Mouse (Mus musculus) midbrain, embryonic 16.5 days (tissue): Measurements from ENCODE around the gene Pold2. TPM values are rescaled to one million over a fixed set of nuclear protein-coding genes. Genes with fewer than 3 reads are reported as not detected.

Source experiments
- ATAC-seq: fragments of 200-750 bp; cut with Nextera tagmentation; 2 replicates; pipeline ENCODE4 v1.8.0; 2017; ENCODE audit warnings: moderate TSS enrichment
- H3K27ac ChIP-seq: fragments of 300-500 bp; sonication (generic); 2 replicates; pipeline ENCODE4 v1.5.1; 2014; ENCODE audit warnings: mild to moderate bottlenecking, low read length, mixed read lengths
- H3K27me3 ChIP-seq: fragments of 300-500 bp; sonication (generic); 2 replicates; pipeline ENCODE4 v1.6.1; 2014; ENCODE audit warnings: low read depth, low read length, mixed read lengths; ENCODE audit not compliant: control insufficient read depth, insufficient read depth
- H3K36me3 ChIP-seq: fragments of 300-500 bp; sonication (generic); 2 replicates; pipeline ENCODE4 v1.6.1; 2014; ENCODE audit warnings: mild to moderate bottlenecking, low read length, moderate library complexity, mixed read lengths; ENCODE audit not compliant: control insufficient read depth, insufficient read depth
- H3K4me1 ChIP-seq: fragments of 300-500 bp; sonication (generic); 2 replicates; pipeline ENCODE4 v1.6.1; 2014; ENCODE audit warnings: mild to moderate bottlenecking, low read length, mixed read lengths; ENCODE audit not compliant: control insufficient read depth, insufficient read depth
- H3K4me2 ChIP-seq: fragments of 300-500 bp; sonication (generic); 2 replicates; pipeline ENCODE4 v1.6.1; 2014; ENCODE audit warnings: mild to moderate bottlenecking, low read length, mixed read lengths
- H3K4me3 ChIP-seq: fragments of 300-500 bp; sonication (generic); 2 replicates; pipeline ENCODE4 v1.5.1; 2014; ENCODE audit warnings: low read depth, mild to moderate bottlenecking, low read length, moderate library complexity, mixed read lengths
- H3K9ac ChIP-seq: fragments of 300-500 bp; sonication (generic); 2 replicates; pipeline ENCODE4 v1.6.1; 2014; ENCODE audit warnings: low read depth, low read length, mixed read lengths
- H3K9me3 ChIP-seq: fragments of 300-500 bp; sonication (generic); replicated peaks from 2 replicates; pipeline ENCODE4 v1.6.1; 2014; ENCODE audit warnings: mild to moderate bottlenecking, low read length, mixed read lengths; ENCODE audit not compliant: control insufficient read depth, poor library complexity, severe bottlenecking
- WGBS: fragments of 180-500 bp; shearing (Covaris S2); extraction: QIAGEN DNeasy Blood & Tissue Kit; methylation state at CpG from one replicate; pipeline ENCODE4 v1.1.7; 2014; 5-methylcytosine and 5-hydroxymethylcytosine counted together
- polyA plus RNA-seq: library from polyadenylated mRNA; unstranded; fragments of >200 nt; fragmentation: Nextera tagmentation; extraction: Ambion mirVana; gene quantifications from 2 replicates; pipeline ENCODE4 v1.2.1, GENCODE M21; 2015

Gene Pold2
- polyA plus RNA-seq, 1 experiment from 2014 or later, result 57.4 TPM

DNA sequence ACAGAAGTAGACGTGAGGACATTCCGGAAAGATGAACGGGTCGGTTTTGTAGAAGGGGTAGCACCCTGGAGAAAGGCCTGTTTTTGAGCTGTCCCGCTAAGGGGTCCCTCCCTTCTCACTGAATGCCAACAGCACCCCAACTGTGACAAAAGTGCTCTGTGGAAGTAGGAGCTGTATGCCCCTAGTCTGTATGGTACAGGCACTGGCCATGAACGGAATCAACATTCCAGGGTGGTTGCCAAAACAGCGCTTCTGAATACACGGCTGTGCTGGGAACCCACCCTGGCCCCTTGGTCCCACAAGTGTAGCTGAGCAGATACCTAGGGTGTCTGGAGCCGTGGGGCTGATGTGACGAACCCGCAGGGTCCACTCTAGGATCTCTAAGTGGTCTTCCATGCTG lies 5.4 kb downstream of the Pold2 start:
- WGBS, result 95% methylated on average over 11 of the region's 11 CpGs
- Histone ChIP-seq H3K9ac (no peak overlapping the region), H3K4me1 (peaks cover 10% of the 10 kb centered on the region), H3K9me3 (no peaks in the 10 kb centered on the region), H3K4me2 (no peak overlapping the region), H3K36me3 (peaks cover 20% of the 10 kb centered on the region; the same call in 1 of the 2 replicates), H3K4me3 (no peak overlapping the region), H3K27ac (no peak overlapping the region), H3K27me3 (no peaks in the 10 kb centered on the region)
- no peak for ATAC-seq

DNA sequence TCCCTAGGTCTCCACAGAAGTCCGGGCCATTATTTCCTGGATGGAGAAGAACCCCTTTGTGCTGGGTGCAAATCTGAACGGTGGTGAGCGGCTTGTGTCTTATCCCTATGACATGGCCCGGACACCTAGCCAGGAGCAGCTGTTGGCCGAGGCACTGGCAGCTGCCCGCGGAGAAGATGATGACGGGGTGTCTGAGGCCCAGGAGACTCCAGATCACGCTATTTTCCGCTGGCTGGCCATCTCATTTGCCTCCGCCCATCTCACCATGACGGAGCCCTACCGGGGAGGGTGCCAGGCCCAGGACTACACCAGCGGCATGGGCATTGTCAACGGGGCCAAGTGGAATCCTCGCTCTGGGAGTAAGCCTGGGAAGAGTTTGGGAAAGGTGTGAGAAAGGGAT lies 8.0 kb downstream of the Pold2 start:
- Histone ChIP-seq H3K27me3 (no peaks in the 10 kb centered on the region), H3K9ac (no peak overlapping the region), H3K9me3 (no peaks in the 10 kb centered on the region), H3K27ac (no peak overlapping the region), H3K36me3 (peaks cover 20% of the 10 kb centered on the region; the same call in 1 of the 2 replicates), H3K4me3 (no peak overlapping the region), H3K4me1 (no peaks in the 10 kb centered on the region), H3K4me2 (no peak overlapping the region)
- ATAC-seq, result no peak
- 88% methylated on average over 16 of the region's 16 CpGs for WGBS

DNA sequence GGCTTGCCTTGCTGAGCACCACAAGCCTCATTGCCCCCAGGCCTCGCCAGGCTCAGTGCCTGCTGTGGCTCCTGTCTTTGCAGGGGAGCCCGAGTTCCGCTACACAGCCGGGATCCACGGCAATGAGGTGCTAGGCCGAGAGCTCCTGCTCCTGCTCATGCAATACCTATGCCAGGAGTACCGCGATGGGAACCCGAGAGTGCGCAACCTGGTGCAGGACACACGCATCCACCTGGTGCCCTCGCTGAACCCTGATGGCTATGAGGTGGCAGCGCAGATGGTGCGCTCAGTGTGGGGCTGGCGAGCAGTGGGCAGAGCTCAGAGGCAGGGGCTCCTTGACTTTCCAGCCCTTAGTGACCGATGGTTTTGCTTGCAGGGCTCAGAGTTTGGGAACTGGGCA lies 8.8 kb downstream of the Pold2 start:
- H3K27me3 ChIP-seq, result no peaks in the 10 kb centered on the region
- H3K4me3 ChIP-seq, result no peak overlapping the region
- H3K4me1 ChIP-seq, result no peaks in the 10 kb centered on the region
- no peaks in the 10 kb centered on the region for H3K9me3 ChIP-seq
- H3K36me3 ChIP-seq, result peaks cover 18% of the 10 kb centered on the region; the same call in 1 of the 2 replicates
- H3K4me2 ChIP-seq, result no peak overlapping the region
- no peak overlapping the region for H3K9ac ChIP-seq
- 92% methylated on average over 16 of the region's 16 CpGs for WGBS
- ATAC-seq, result no peak
- no peak overlapping the region for H3K27ac ChIP-seq

DNA sequence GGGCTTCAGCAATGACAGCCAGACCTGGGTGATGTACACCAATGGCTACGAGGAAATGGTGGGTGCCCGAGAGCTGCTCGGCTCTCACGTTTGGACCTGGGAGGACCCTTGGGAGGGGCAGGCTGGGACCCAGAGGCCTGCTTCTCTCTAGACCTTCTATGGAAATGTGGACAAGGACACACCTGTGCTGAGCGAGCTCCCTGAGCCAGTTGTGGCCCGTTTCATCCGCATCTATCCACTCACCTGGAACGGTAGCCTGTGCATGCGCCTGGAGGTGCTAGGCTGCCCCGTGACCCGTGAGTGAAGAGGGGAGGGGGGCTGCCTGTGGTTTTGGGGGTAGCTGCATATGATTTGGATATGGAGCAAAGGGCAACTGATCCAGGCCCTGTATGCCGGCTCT lies 9.8 kb downstream of the Pold2 start:
- peaks cover 10% of the 10 kb centered on the region; the same call in 1 of the 2 replicates for H3K36me3 ChIP-seq
- ATAC-seq, result no peak
- H3K4me2 ChIP-seq, result no peak overlapping the region
- WGBS, result 89% methylated on average over 12 of the region's 12 CpGs
- H3K4me1 ChIP-seq, result no peaks in the 10 kb centered on the region
- H3K27me3 ChIP-seq, result peaks cover 7% of the 10 kb centered on the region
- H3K9me3 ChIP-seq, result no peaks in the 10 kb centered on the region
- H3K9ac ChIP-seq, result no peak overlapping the region
- H3K4me3 ChIP-seq, result no peak overlapping the region
- no peak overlapping the region for H3K27ac ChIP-seq

DNA sequence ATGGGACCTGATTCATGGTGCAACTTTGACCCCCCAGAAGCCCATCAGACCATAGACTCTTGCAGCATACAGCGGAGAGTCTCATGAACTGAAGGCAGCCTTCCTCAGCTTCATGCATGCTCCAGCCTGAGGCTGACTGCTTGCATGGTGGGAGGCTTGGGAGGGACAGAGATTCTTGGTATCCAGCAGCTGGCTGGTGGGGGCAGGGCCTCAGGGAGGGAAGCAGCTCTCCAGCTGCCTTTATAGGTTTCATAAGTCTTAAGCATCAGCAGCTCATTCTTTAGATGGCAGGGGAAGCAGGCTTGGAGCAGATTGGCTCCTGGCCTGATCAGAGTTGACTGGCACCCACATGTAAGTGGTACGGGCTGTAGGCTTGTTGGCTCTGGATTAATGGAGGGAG lies 10.9 kb downstream of the Pold2 start:
- H3K36me3 ChIP-seq, result peaks cover 4% of the 10 kb centered on the region; the same call in 1 of the 2 replicates
- no peak overlapping the region for H3K27ac ChIP-seq
- WGBS, result 80% methylated on average over 2 of the region's 2 CpGs
- no peak overlapping the region for H3K4me2 ChIP-seq
- no peaks in the 10 kb centered on the region for H3K4me1 ChIP-seq
- H3K9ac ChIP-seq, result no peak overlapping the region
- H3K9me3 ChIP-seq, result no peaks in the 10 kb centered on the region
- no peak for ATAC-seq
- peaks cover 18% of the 10 kb centered on the region for H3K27me3 ChIP-seq
- H3K4me3 ChIP-seq, result no peak overlapping the region

DNA sequence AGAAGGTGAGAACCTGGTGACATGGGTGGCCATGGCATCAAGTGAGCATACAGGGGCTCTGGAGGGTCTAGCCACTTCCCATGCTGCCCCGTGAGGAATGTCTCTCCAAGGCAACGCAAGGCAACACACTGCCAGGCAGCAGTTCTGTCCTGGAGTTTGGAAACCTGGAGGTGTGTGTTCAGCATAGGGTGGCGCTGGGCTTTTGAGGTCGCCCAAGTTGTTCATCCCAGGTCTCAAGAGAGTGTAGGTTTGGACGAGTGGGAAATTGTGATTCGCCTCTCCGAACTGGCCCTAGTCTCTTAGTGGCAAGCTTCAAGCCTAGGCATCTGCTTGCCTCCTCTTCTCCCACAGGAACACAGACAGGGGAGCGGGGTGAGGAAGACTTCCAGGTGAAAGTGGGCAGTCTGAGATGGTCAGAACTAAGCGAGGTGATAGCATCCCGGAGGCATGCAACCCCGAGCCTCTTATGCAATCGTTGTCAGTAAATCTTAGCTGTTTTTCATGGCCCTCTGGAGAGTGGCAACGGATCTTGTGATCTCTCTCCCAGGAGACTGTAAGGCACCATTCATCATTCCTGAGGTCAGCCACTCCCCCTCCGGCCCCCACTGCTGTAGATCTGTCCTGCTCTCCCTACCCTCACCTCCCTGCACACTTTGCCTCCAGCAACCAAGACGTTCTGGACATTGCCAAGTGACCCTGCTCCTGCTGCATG lies 15.5 kb downstream of the Pold2 start:
- WGBS, result 30% methylated on average over 15 of the region's 15 CpGs
- Histone ChIP-seq H3K9me3 (no peaks in the 10 kb centered on the region), H3K4me1 (peaks cover 5% of the 10 kb centered on the region; the same call in 1 of the 2 replicates), H3K4me3 (peak overlapping the region; percentile 33; the same call in 1 of the 2 replicates), H3K9ac (no peak overlapping the region), H3K4me2 (peak overlapping the region; percentile 51), H3K27ac (no peak overlapping the region), H3K27me3 (peaks cover 34% of the 10 kb centered on the region), H3K36me3 (no peaks in the 10 kb centered on the region)
- no peak for ATAC-seq

DNA sequence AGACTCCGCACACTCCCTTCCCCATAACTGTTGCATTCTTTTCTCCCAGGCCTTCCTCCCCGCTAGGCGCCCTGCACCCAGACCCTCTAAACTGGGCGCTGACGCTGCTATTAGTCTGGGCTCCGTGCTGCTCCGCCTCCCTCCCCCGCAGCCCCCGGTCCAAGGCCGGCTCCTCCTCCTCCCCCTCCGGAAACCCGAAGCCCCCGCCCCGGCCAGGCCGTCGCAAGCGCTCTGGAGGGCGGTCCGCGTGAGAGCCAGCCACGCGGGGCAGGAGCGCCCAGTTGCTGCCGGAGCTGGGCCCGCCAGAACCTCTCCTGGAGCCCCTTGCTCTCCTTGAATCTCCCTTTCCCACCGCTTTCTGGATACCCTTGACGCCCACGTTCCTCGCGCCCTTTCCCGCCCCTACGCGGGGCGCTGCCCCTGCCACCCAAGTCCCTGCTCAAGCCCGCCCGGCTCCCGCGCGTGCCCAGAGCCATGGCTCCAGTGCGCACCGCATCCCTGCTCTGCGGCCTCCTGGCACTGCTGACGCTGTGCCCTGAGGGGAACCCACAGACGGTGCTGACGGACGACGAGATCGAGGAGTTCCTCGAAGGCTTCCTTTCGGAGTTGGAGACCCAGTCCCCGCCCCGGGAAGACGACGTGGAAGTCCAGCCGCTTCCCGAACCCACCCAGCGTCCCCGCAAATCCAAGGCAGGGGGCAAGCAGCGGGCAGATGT lies 16.3 kb downstream of the Pold2 start, which contains the start of gene Aebp1:
TSS of gene Aebp1 (plus strand) at position 270 of the 716 bp plus-strand sequence.
- 0 out of 2 replicates have a peak within 1 kb of the TSS, but pooled peaks have one; percentile 36 for H3K9ac ChIP-seq

DNA sequence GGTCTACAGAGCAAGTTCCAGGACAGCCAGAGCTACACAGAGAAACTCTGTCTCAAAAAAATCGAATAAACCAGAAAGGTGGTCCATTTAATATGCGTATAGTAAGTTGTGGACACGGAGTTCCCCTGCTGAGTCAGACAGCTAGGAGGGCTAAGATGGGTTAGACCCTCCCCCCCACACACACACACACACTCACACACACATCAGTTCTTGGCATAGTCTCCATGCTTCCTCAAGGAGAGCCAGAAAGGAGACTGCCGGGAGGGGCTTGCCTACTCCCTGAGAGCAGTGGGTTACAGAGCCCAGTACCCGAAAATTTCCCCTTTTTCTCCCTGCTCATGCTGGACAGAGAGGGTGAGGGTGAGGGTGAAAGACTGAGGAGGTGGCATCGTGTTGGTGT lies 17.5 kb downstream of the Pold2 start:
- H3K4me1 ChIP-seq, result peaks cover 5% of the 10 kb centered on the region; the same call in 1 of the 2 replicates
- ATAC-seq, result no peak
- H3K4me3 ChIP-seq, result no peak overlapping the region
- H3K27me3 ChIP-seq, result peaks cover 34% of the 10 kb centered on the region
- H3K9me3 ChIP-seq, result no peaks in the 10 kb centered on the region
- H3K4me2 ChIP-seq, result no peak overlapping the region
- WGBS, result 66% methylated on average over 6 of the region's 6 CpGs
- no peak overlapping the region for H3K27ac ChIP-seq
- H3K9ac ChIP-seq, result no peak overlapping the region
- no peaks in the 10 kb centered on the region for H3K36me3 ChIP-seq

More for the DNA sequence above, 16.3 kb downstream of the Pold2 start, which contains the start of gene Aebp1:
- Histone ChIP-seq H3K27me3 (peaks cover 34% of the 10 kb centered on the region), H3K4me1 (peaks cover 5% of the 10 kb centered on the region; the same call in 1 of the 2 replicates), H3K4me3 (peak within 1 kb of the TSS; percentile 33), H3K9me3 (no peaks in the 10 kb centered on the region), H3K36me3 (no peaks in the 10 kb centered on the region), H3K4me2 (peak within 1 kb of the TSS; percentile 51), H3K27ac (no peak within 1 kb of the TSS)
- no peak for ATAC-seq
- 3% methylated on average over 54 of the region's 59 CpGs for WGBS
